Mouse (Mus musculus) midbrain, embryonic 13.5 days (tissue): ENCODE data around the gene Sowahb. TPM values are rescaled to one million over a fixed set of nuclear protein-coding genes. Genes with fewer than 3 reads are reported as not detected.

Experiments
- ATAC-seq: fragments of 200-750 bp; cut with Nextera tagmentation; 2 replicates; pipeline ENCODE4 v1.8.0; 2017; ENCODE audit warnings: mild to moderate bottlenecking, moderate TSS enrichment, moderate library complexity
- H3K27ac ChIP-seq: fragments of 300-500 bp; sonication (generic); 2 replicates; pipeline ENCODE4 v1.5.1; 2015; ENCODE audit warnings: inconsistent platforms, mild to moderate bottlenecking, moderate library complexity
- H3K27me3 ChIP-seq: fragments of 300-500 bp; sonication (generic); 2 replicates; pipeline ENCODE4 v1.6.1; 2015; ENCODE audit warnings: mild to moderate bottlenecking, inconsistent platforms
- H3K36me3 ChIP-seq: fragments of 300-500 bp; sonication (generic); 2 replicates; pipeline ENCODE4 v1.6.1; 2015; ENCODE audit warnings: mild to moderate bottlenecking, inconsistent platforms
- H3K4me1 ChIP-seq: fragments of 300-500 bp; sonication (generic); replicated peaks from 2 replicates; pipeline ENCODE4 v1.6.1; 2015; ENCODE audit warnings: inconsistent platforms
- H3K4me2 ChIP-seq: fragments of 300-500 bp; sonication (generic); replicated peaks from 2 replicates; pipeline ENCODE4 v1.6.1; 2015; ENCODE audit warnings: moderate library complexity, mild to moderate bottlenecking, inconsistent platforms
- H3K4me3 ChIP-seq: fragments of 300-500 bp; sonication (generic); replicated peaks from 2 replicates; pipeline ENCODE4 v1.5.1; 2015; ENCODE audit warnings: mild to moderate bottlenecking, inconsistent platforms
- H3K9ac ChIP-seq: fragments of 300-500 bp; sonication (generic); replicated peaks from 2 replicates; pipeline ENCODE4 v1.6.1; 2015; ENCODE audit warnings: mild to moderate bottlenecking, inconsistent platforms
- H3K9me3 ChIP-seq: fragments of 300-500 bp; sonication (generic); 2 replicates; pipeline ENCODE4 v1.6.1; 2016; ENCODE audit warnings: mild to moderate bottlenecking, inconsistent platforms
- WGBS: fragments of 180-500 bp; shearing (Covaris S2); methylation state at CpG from one replicate; pipeline ENCODE4 v1.1.7; 2015; 5-methylcytosine and 5-hydroxymethylcytosine counted together
- polyA plus RNA-seq: library from polyadenylated mRNA; unstranded; fragments of >200 nt; fragmentation: Nextera tagmentation; extraction: Ambion mirVana; gene quantifications from 2 replicates; pipeline ENCODE4 v1.2.1, GENCODE M21; 2015

Sowahb gene
- 0.06 TPM in 1 of 2 replicates, not detected in the other for polyA plus RNA-seq

- Histone ChIP-seq H3K27me3 (peaks cover 86% of the 10 kb centered on the region), H3K4me3 (peak within 1 kb of the TSS; percentile 50), H3K36me3 (no peaks in the 10 kb centered on the region), H3K27ac (no peak within 1 kb of the TSS), H3K9me3 (no peaks in the 10 kb centered on the region), H3K4me2 (peak within 1 kb of the TSS; percentile 93), H3K4me1 (peaks cover 23% of the 10 kb centered on the region), H3K9ac (peak within 1 kb of the TSS; percentile 60)
- ATAC-seq: peak; percentile 77
- 1% methylated on average over 66 of the region's 68 CpGs for WGBS
These were observed at the start of gene Sowahb for GRCm38 (mm10) chr5:93044584-93045370. Sowahb (minus strand) TSS chr5:93045022.

GRCm38 (mm10) chr5:93093638-93094527 is 49.1 kb upstream of the Sowahb start:
- no peaks in the 10 kb centered on the region for H3K27me3 ChIP-seq
- H3K4me2 ChIP-seq: peak overlapping the region; percentile 96
- WGBS: under 1% methylated on average over 50 of the region's 50 CpGs
- ATAC-seq: peak; percentile 59
- H3K9me3 ChIP-seq: no peaks in the 10 kb centered on the region
- peaks cover 65% of the 10 kb centered on the region for H3K4me1 ChIP-seq
- peak overlapping the region; percentile 85 for H3K4me3 ChIP-seq
- H3K27ac ChIP-seq: peak overlapping the region; percentile 96
- no peaks in the 10 kb centered on the region for H3K36me3 ChIP-seq
- H3K9ac ChIP-seq: peak overlapping the region; percentile 89

GRCm38 (mm10) chr5:93092857-93093622 is 48.2 kb upstream of the Sowahb start, which contains the start of gene Sept11:
Sept11 (plus strand) TSS chr5:93093437.
- no peaks in the 10 kb centered on the region for H3K9me3 ChIP-seq
- peak within 1 kb of the TSS; percentile 96 for H3K27ac ChIP-seq
- H3K27me3 ChIP-seq: no peaks in the 10 kb centered on the region
- H3K4me3 ChIP-seq: peak within 1 kb of the TSS; percentile 85
- peaks cover 56% of the 10 kb centered on the region for H3K4me1 ChIP-seq
- H3K9ac ChIP-seq: peak within 1 kb of the TSS; percentile 89
- H3K4me2 ChIP-seq: peak within 1 kb of the TSS; percentile 96
- no peaks in the 10 kb centered on the region for H3K36me3 ChIP-seq
- 0% methylated on average over 63 of the region's 63 CpGs for WGBS
- ATAC-seq: peak; percentile 92

DNA sequence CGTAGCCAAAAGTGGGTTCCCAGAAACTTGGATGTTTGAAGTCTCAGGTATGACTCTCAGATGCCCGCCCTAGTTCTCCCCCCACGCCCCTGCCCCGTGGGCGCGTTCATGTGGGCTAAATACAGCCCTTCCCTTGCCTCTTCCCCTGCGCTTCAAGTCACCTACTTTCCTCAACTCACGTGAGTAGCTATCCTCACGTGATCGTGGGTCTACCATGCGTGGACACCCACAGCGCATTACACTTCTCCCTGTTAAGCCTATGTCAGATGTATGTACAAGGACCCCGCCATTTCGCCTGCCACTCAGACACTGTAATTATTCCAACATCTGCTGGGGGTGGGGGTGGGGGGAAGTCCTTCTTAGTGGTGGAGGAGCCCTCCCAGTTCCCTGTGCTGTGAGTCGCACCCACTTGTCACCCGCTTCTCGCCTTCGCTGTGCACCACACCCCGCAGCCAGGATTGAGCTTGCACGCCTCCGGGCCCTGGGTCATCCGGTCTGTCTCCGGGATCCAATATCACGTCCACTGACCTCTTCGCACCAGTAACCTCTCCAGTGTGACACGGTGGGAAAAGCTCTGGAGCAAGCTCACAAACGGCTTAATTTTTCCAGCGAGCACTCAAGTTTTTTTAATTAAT is 47.4 kb upstream of the Sowahb start:
- Histone ChIP-seq H3K4me2 (peak overlapping the region; percentile 96), H3K9me3 (no peaks in the 10 kb centered on the region), H3K27me3 (no peaks in the 10 kb centered on the region), H3K36me3 (no peaks in the 10 kb centered on the region), H3K4me3 (peak overlapping the region; percentile 85), H3K27ac (peak overlapping the region; percentile 96), H3K9ac (peak overlapping the region; percentile 89), H3K4me1 (peaks cover 48% of the 10 kb centered on the region)
- 6% methylated on average over 28 of the region's 28 CpGs for WGBS
- peak; percentile 28 for ATAC-seq

GRCm38 (mm10) chr5:93091266-93091665 is 46.4 kb upstream of the Sowahb start:
- no peak overlapping the region for H3K27ac ChIP-seq
- peak overlapping the region; percentile 85; the same call in 1 of the 2 replicates for H3K4me3 ChIP-seq

DNA sequence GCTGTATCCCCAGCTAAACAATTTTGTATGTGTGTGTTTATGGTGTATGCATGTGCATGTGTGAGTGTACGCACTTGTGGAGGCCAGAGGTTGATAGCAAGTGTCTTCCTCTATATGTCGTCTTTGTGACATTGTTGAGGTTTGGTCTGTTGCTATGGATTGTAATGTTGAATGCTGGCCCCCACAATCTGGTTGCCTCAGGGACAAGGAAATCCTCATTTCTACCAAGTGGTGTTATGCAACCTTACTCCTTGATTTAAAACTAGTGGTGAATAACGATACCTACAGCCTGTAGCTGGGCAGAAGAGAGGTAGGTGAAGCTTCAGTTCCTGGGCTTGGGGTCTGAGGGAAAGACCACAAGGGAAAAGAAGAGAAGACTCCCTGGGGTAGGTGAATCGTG is 41.1 kb upstream of the Sowahb start:
- WGBS: 87% methylated on average over 4 of the region's 4 CpGs
- no peak overlapping the region for H3K4me3 ChIP-seq
- ATAC-seq: no peak
- H3K27ac ChIP-seq: no peak overlapping the region
- peaks cover 4% of the 10 kb centered on the region for H3K4me1 ChIP-seq
- H3K9ac ChIP-seq: no peak overlapping the region
- H3K4me2 ChIP-seq: no peak overlapping the region
- no peaks in the 10 kb centered on the region for H3K27me3 ChIP-seq
- H3K9me3 ChIP-seq: no peaks in the 10 kb centered on the region
- H3K36me3 ChIP-seq: no peaks in the 10 kb centered on the region

More at GRCm38 (mm10) chr5:93091266-93091665, 46.4 kb upstream of the Sowahb start:
- peaks cover 38% of the 10 kb centered on the region for H3K4me1 ChIP-seq
- no peaks in the 10 kb centered on the region for H3K36me3 ChIP-seq
- no peak overlapping the region for H3K9ac ChIP-seq
- no peaks in the 10 kb centered on the region for H3K27me3 ChIP-seq
- H3K4me2 ChIP-seq: peak overlapping the region; percentile 96
- H3K9me3 ChIP-seq: no peaks in the 10 kb centered on the region
- ATAC-seq: no peak
- WGBS: 62% methylated on average over 3 of the region's 3 CpGs

DNA sequence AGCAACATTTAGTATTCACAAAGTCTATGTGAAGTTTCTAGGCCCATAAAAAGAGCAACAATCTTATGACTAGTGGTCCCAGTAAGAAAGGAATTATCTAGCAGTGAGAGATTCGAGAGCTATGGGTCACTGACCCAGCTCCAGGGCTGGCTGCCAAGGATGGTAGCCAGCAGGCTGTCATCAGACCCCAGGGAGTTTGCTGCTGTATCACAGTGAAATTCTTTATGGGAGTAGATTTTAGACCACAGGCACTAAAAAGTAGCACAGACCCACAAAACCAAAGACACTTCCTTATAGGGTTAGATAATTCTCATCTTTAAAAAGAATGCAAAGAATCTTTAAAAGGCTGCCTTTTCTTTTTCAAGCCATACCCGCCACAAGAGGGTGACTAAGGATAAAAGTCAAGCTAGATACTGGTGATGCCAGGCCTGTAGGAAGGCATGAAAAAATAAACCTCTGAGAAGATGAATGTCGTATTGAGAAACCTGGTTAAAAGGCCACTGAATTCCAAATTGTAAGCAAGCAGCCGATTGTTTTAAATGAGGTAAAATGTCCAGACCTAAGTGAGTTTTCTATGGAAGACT is 40.3 kb upstream of the Sowahb start:
- Histone ChIP-seq H3K9ac (no peak overlapping the region), H3K4me3 (no peak overlapping the region), H3K36me3 (no peaks in the 10 kb centered on the region), H3K4me2 (no peak overlapping the region), H3K4me1 (no peaks in the 10 kb centered on the region), H3K27ac (no peak overlapping the region), H3K9me3 (no peaks in the 10 kb centered on the region), H3K27me3 (no peaks in the 10 kb centered on the region)
- 70% methylated on average over 4 of the region's 4 CpGs for WGBS
- ATAC-seq: no peak

GRCm38 (mm10) chr5:93079596-93079995 is 34.8 kb upstream of the Sowahb start:
- H3K9me3 ChIP-seq: 0 out of 2 replicates have a peak, but pooled peaks cover 2% of the 10 kb centered on the region
- no peaks in the 10 kb centered on the region for H3K36me3 ChIP-seq
- no peak overlapping the region for H3K4me3 ChIP-seq
- H3K27ac ChIP-seq: no peak overlapping the region
- H3K9ac ChIP-seq: no peak overlapping the region
- ATAC-seq: no peak
- H3K4me1 ChIP-seq: no peaks in the 10 kb centered on the region
- no peak overlapping the region for H3K4me2 ChIP-seq
- 92% methylated on average over 3 of the region's 3 CpGs for WGBS
- H3K27me3 ChIP-seq: no peaks in the 10 kb centered on the region

- no peak overlapping the region for H3K4me2 ChIP-seq
- ATAC-seq: no peak
- H3K27ac ChIP-seq: no peak overlapping the region
- H3K36me3 ChIP-seq: no peaks in the 10 kb centered on the region
- no peaks in the 10 kb centered on the region for H3K4me1 ChIP-seq
- 0 out of 2 replicates have a peak, but pooled peaks cover 2% of the 10 kb centered on the region for H3K9me3 ChIP-seq
- no peak overlapping the region for H3K4me3 ChIP-seq
- no peak overlapping the region for H3K9ac ChIP-seq
- 88% methylated on average over 7 of the region's 7 CpGs for WGBS
- no peaks in the 10 kb centered on the region for H3K27me3 ChIP-seq
These were observed 33.0 kb upstream of the Sowahb start for GRCm38 (mm10) chr5:93077661-93078323.

GRCm38 (mm10) chr5:93060865-93061264 is 16.0 kb upstream of the Sowahb start:
- ATAC-seq: no peak
- no peaks in the 10 kb centered on the region for H3K27me3 ChIP-seq
- no peak overlapping the region for H3K27ac ChIP-seq
- no peaks in the 10 kb centered on the region for H3K4me1 ChIP-seq
- H3K36me3 ChIP-seq: no peaks in the 10 kb centered on the region
- H3K4me2 ChIP-seq: no peak overlapping the region
- WGBS: 91% methylated on average over 4 of the region's 4 CpGs
- H3K4me3 ChIP-seq: no peak overlapping the region
- H3K9me3 ChIP-seq: no peaks in the 10 kb centered on the region
- no peak overlapping the region for H3K9ac ChIP-seq
